Mouse (Mus musculus) G1E (cell line): ENCODE measurements around the gene Atp11a.

Experiments used
- CTCF ChIP-seq: IDR thresholded peaks from 2 replicates; pipeline ENCODE4 v1.5.1; 2012; ENCODE audit warnings: low read depth, low read length, inconsistent platforms, mixed read lengths
- POLR2AphosphoS5 ChIP-seq: IDR thresholded peaks from 2 replicates; pipeline ENCODE4 v1.6.1; 2012; ENCODE audit warnings: low read depth, low read length, inconsistent platforms; ENCODE audit not compliant: insufficient replicate concordance
- TAL1 ChIP-seq: conservative IDR thresholded peaks from 2 replicates; pipeline ENCODE4 v1.6.1; 2012; ENCODE audit warnings: low read depth, low read length, inconsistent platforms, mixed read lengths

GRCm38 (mm10) chr8:12844347-12844950 lies 87.6 kb downstream of the Atp11a start:
- no peak for TF ChIP-seq CTCF
- no peak for TF ChIP-seq POLR2AphosphoS5
- no peak for TF ChIP-seq TAL1
